ENCODE assay signal across 17 mouse cellular contexts in genomic region chr7:112853857-112854256, GRCm38 (mm10).
DNase-seq lines count a peak whose midpoint lies in the region; ATAC-seq lines count a peak whose summit lies in the region.
"Had no signal": no experiment of that assay in that cellular context is flagged by ENCODE, and none has a peak within 500 bp of the region (broad histone marks: within the 10 kb centered on the region; RNA-seq: fewer than 3 reads in every experiment).

No protein-coding gene starts in this region.

- H3K27ac ChIP-seq in kidney, embryonic 15.5 days: 0 out of 2 replicates have a peak overlapping the region, but pooled peaks have one; percentile 66
- H3K27ac ChIP-seq in stomach, embryonic 16.5 days (ENCODE audit: low read length): no peak overlapping the region
- no peak overlapping the region for H3K27ac ChIP-seq in midbrain, embryonic 16.5 days (ENCODE audit: low read length)
- H3K27ac ChIP-seq: embryonic facial prominence, embryonic 15.5 days; forebrain, embryonic 15.5 days; hindbrain, postnatal 0 days had no signal

- 55% methylated on average over 4 of the region's 4 CpGs for WGBS in kidney, embryonic 15.5 days
- 62% methylated on average over 4 of the region's 4 CpGs for WGBS in stomach, embryonic 16.5 days
- 78% methylated on average over 4 of the region's 4 CpGs for WGBS in midbrain, embryonic 16.5 days

- no peak overlapping the region for H3K4me2 ChIP-seq in kidney, embryonic 15.5 days
- no peak overlapping the region for H3K4me2 ChIP-seq in stomach, embryonic 16.5 days (ENCODE audit: low read depth, low read length)
- H3K4me2 ChIP-seq in midbrain, embryonic 16.5 days (ENCODE audit: low read length): no peak overlapping the region
- H3K4me2 ChIP-seq: embryonic facial prominence, embryonic 15.5 days; forebrain, embryonic 15.5 days; heart, embryonic 12.5 days; hindbrain, embryonic 13.5 days had no signal

- ATAC-seq in kidney, embryonic 15.5 days (replicated peaks; ENCODE audit: low FRiP score): no peak
- ATAC-seq in stomach, embryonic 16.5 days (ENCODE audit: insufficient read depth, low FRiP score): peak; percentile 26; the same call in 1 of the 2 replicates
- ATAC-seq in midbrain, embryonic 16.5 days: no peak
- ATAC-seq: forebrain, embryonic 15.5 days; hindbrain, postnatal 0 days had no signal

- no peak overlapping the region for H3K4me3 ChIP-seq in kidney, embryonic 15.5 days (replicated peaks)
- H3K4me3 ChIP-seq in stomach, embryonic 16.5 days (replicated peaks; ENCODE audit: low read length): no peak overlapping the region
- H3K4me3 ChIP-seq in midbrain, embryonic 16.5 days (ENCODE audit: low read depth, low read length): no peak overlapping the region
- H3K4me3 ChIP-seq: embryonic facial prominence, embryonic 15.5 days; erythroblast, embryonic 14.5 days; forebrain, embryonic 15.5 days; heart, embryonic 12.5 days; hindbrain, embryonic 13.5 days had no signal

- DNase-seq in heart, adult 11 months: peak; percentile 77
- no peak for DNase-seq in heart, postnatal 14 days
- no peak for DNase-seq in kidney, adult 9 months
- peak; percentile 30 for DNase-seq in MN1 (ENCODE audit: low spot score)
- no peak for DNase-seq in neural tube, embryonic 10.5 days (ENCODE audit: extremely low spot score, low spot score)
- DNase-seq: adrenal gland, adult 8-10 months; adrenal gland, postnatal 36 days; gastrocnemius, postnatal 10 days had no signal

- H3K27me3 ChIP-seq in kidney, embryonic 15.5 days: no peaks in the 10 kb centered on the region
- H3K27me3 ChIP-seq in stomach, embryonic 16.5 days (ENCODE audit: control insufficient read depth, insufficient read depth, low read length): no peaks in the 10 kb centered on the region
- H3K27me3 ChIP-seq in midbrain, embryonic 16.5 days (ENCODE audit: control insufficient read depth, insufficient read depth, low read depth, low read length): no peaks in the 10 kb centered on the region
- H3K27me3 ChIP-seq: embryonic facial prominence, embryonic 15.5 days; forebrain, embryonic 15.5 days; heart, embryonic 12.5 days; hindbrain, embryonic 13.5 days had no signal

- H3K9ac ChIP-seq in kidney, embryonic 15.5 days: no peak overlapping the region
- H3K9ac ChIP-seq in stomach, embryonic 16.5 days (ENCODE audit: low read length): no peak overlapping the region
- H3K9ac ChIP-seq in midbrain, embryonic 16.5 days (ENCODE audit: low read depth, low read length): no peak overlapping the region
- H3K9ac ChIP-seq: embryonic facial prominence, embryonic 15.5 days; forebrain, embryonic 15.5 days; heart, embryonic 12.5 days had no signal

- intact Hi-C loops in heart, postnatal 14 days (cut with DNase I): no loop called here

- H3K9me3 ChIP-seq in kidney, embryonic 15.5 days (replicated peaks): no peaks in the 10 kb centered on the region
- H3K9me3 ChIP-seq in stomach, embryonic 16.5 days (replicated peaks; ENCODE audit: control insufficient read depth, low read length): no peaks in the 10 kb centered on the region
- H3K9me3 ChIP-seq in midbrain, embryonic 16.5 days (replicated peaks; ENCODE audit: control insufficient read depth, low read length, poor library complexity, severe bottlenecking): no peaks in the 10 kb centered on the region
- H3K9me3 ChIP-seq: embryonic facial prominence, embryonic 15.5 days; forebrain, embryonic 15.5 days; heart, embryonic 12.5 days; hindbrain, embryonic 13.5 days had no signal

- peaks cover 52% of the 10 kb centered on the region for H3K4me1 ChIP-seq in kidney, embryonic 15.5 days
- peaks cover 21% of the 10 kb centered on the region for H3K4me1 ChIP-seq in stomach, embryonic 16.5 days (ENCODE audit: control insufficient read depth, insufficient read depth, low read length)
- H3K4me1 ChIP-seq in midbrain, embryonic 16.5 days (ENCODE audit: control insufficient read depth, insufficient read depth, low read length): peaks cover 36% of the 10 kb centered on the region

- H3K36me3 ChIP-seq in kidney, embryonic 15.5 days: peaks cover 34% of the 10 kb centered on the region
- no peaks in the 10 kb centered on the region for H3K36me3 ChIP-seq in stomach, embryonic 16.5 days (ENCODE audit: control insufficient read depth, insufficient read depth, low read length)
- H3K36me3 ChIP-seq in midbrain, embryonic 16.5 days (ENCODE audit: control insufficient read depth, insufficient read depth, low read length): no peaks in the 10 kb centered on the region; the same call in 1 of the 2 replicates
- H3K36me3 ChIP-seq: forebrain, embryonic 15.5 days; hindbrain, embryonic 13.5 days had no signal

Comparison
In these comparisons a context has a peak if more than half of its experiments do, and no peak if none do; other contexts are left out.
1. DNase-seq: peak in heart, adult 11 months (single experiment) and MN1 (single experiment); none in heart, postnatal 14 days (0 of 2), kidney, adult 9 months (single experiment) and neural tube, embryonic 10.5 days (single experiment).